Mouse (Mus musculus) liver, embryonic 12.5 days (tissue): ENCODE measurements at regions not wholly inside any gene's neighbourhood (a gene's known extent, or its start where the extent isn't known, plus 50 kb on each side); places are given as distances from the start of the nearest gene placed in this dataset.

Experiments
- ATAC-seq: fragments of 200-750 bp; cut with Nextera tagmentation; 2 replicates; pipeline ENCODE4 v1.8.0; 2017; ENCODE audit warnings: moderate number of reproducible peaks, mild to moderate bottlenecking, moderate library complexity
- H3K27ac ChIP-seq: fragments of 300-500 bp; sonication (generic); 2 replicates; pipeline ENCODE4 v1.5.1; 2016; ENCODE audit warnings: mild to moderate bottlenecking
- H3K27me3 ChIP-seq: fragments of 300-500 bp; sonication (generic); replicated peaks from 2 replicates; pipeline ENCODE4 v1.6.1; 2016; ENCODE audit warnings: mild to moderate bottlenecking, moderate library complexity
- H3K36me3 ChIP-seq: fragments of 300-500 bp; sonication (generic); 2 replicates; pipeline ENCODE4 v1.6.1; 2016; ENCODE audit warnings: mild to moderate bottlenecking, moderate library complexity
- H3K4me1 ChIP-seq: fragments of 300-500 bp; sonication (generic); 2 replicates; pipeline ENCODE4 v1.6.1; 2016
- H3K4me2 ChIP-seq: fragments of 300-500 bp; sonication (generic); 2 replicates; pipeline ENCODE4 v1.6.1; 2016; ENCODE audit warnings: mild to moderate bottlenecking, moderate library complexity
- H3K4me3 ChIP-seq: fragments of 300-500 bp; sonication (generic); 2 replicates; pipeline ENCODE4 v1.5.1; 2016; ENCODE audit warnings: mild to moderate bottlenecking, moderate library complexity
- H3K9ac ChIP-seq: fragments of 300-500 bp; sonication (generic); 2 replicates; pipeline ENCODE4 v1.6.1; 2016; ENCODE audit warnings: mild to moderate bottlenecking, moderate library complexity
- H3K9me3 ChIP-seq: fragments of 300-500 bp; sonication (generic); replicated peaks from 2 replicates; pipeline ENCODE4 v1.6.1; 2016; ENCODE audit warnings: mild to moderate bottlenecking, moderate library complexity
- WGBS: fragments of 180-500 bp; shearing (Covaris S2); methylation state at CpG from one replicate; pipeline ENCODE4 v1.1.7; 2016; ENCODE audit not compliant: insufficient replicate concordance; 5-methylcytosine and 5-hydroxymethylcytosine counted together

DNA sequence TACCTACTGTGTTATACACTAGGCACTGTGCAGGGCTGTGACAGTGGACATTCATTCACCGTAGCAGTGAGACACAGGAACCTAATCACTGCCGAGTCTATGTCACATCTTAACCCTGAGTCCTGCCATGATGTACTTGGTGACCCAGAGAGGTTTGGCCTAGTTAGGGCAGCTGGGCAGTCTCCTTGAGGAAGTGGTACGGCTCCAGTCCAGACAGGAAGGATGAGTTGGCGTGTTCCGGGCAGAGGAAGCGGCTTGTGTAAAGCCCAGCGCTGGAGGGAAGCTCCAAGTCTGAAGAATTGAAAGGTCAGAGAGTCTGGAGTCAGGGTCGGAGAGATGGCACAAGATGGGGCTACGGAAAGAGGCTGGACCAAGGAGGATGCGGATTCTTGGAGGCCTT is 99.4 kb upstream of the Smim15 start:
- Histone ChIP-seq H3K9ac (no peak overlapping the region), H3K27ac (no peak overlapping the region), H3K27me3 (no peaks in the 10 kb centered on the region), H3K9me3 (no peaks in the 10 kb centered on the region), H3K4me1 (no peaks in the 10 kb centered on the region), H3K4me2 (no peak overlapping the region), H3K36me3 (no peaks in the 10 kb centered on the region), H3K4me3 (no peak overlapping the region)
- 37% methylated on average over 10 of the region's 10 CpGs for WGBS
- ATAC-seq: no peak

GRCm38 (mm10) chr13:107942979-107943378 is 101.3 kb upstream of the Smim15 start:
- H3K9me3 ChIP-seq: no peaks in the 10 kb centered on the region
- H3K27me3 ChIP-seq: no peaks in the 10 kb centered on the region
- no peak overlapping the region for H3K27ac ChIP-seq
- WGBS: 82% methylated on average over 4 of the region's 4 CpGs
- ATAC-seq: no peak
- H3K36me3 ChIP-seq: no peaks in the 10 kb centered on the region
- H3K4me1 ChIP-seq: no peaks in the 10 kb centered on the region
- no peak overlapping the region for H3K4me3 ChIP-seq
- no peak overlapping the region for H3K4me2 ChIP-seq
- H3K9ac ChIP-seq: no peak overlapping the region

DNA sequence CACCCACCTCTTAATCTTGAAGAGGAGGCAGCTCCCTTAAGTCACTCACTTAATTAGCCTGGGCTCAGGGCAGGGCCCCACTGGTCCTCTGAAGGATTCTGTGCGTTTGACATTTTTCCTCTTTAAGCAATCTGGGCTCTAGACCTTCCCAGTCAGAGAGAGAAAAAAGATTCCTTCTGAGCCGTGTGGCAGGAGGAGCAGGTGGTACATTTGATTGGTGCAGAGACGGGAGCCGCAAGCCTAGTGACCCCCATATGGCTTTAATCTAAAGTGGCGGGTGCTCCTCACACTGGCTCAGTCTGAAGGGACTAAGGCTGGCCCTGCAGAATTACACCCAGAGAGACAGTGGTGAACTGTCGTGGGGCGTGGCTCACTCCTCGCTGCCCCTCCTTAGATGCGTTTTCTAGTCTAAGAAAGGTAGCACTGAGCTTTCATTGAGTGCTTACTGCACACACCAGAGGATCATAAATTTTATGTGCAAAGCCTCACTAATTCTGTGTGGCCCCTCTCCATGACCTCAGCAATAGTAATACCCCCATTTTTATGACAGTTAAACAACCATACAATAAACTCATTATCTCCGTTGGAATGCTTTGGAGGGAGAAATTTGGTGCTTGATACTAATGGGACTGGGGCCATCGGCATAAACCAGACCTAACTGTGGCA is 101.8 kb upstream of the Smim15 start:
- ATAC-seq: no peak
- H3K27ac ChIP-seq: no peak overlapping the region
- 0 out of 2 replicates have a peak, but pooled peaks cover 3% of the 10 kb centered on the region for H3K27me3 ChIP-seq
- H3K4me3 ChIP-seq: no peak overlapping the region
- H3K4me2 ChIP-seq: no peak overlapping the region
- H3K4me1 ChIP-seq: no peaks in the 10 kb centered on the region
- WGBS: 67% methylated on average over 11 of the region's 11 CpGs
- H3K9ac ChIP-seq: no peak overlapping the region
- no peaks in the 10 kb centered on the region for H3K9me3 ChIP-seq
- H3K36me3 ChIP-seq: no peaks in the 10 kb centered on the region

GRCm38 (mm10) chr13:107939916-107940646 is 104.2 kb upstream of the Smim15 start:
- H3K4me2 ChIP-seq: no peak overlapping the region
- no peaks in the 10 kb centered on the region for H3K9me3 ChIP-seq
- WGBS: 63% methylated on average over 15 of the region's 15 CpGs
- H3K36me3 ChIP-seq: no peaks in the 10 kb centered on the region
- H3K9ac ChIP-seq: no peak overlapping the region
- H3K4me3 ChIP-seq: no peak overlapping the region
- no peak for ATAC-seq
- 0 out of 2 replicates have a peak, but pooled peaks cover 3% of the 10 kb centered on the region for H3K27me3 ChIP-seq
- H3K27ac ChIP-seq: no peak overlapping the region
- H3K4me1 ChIP-seq: no peaks in the 10 kb centered on the region

DNA sequence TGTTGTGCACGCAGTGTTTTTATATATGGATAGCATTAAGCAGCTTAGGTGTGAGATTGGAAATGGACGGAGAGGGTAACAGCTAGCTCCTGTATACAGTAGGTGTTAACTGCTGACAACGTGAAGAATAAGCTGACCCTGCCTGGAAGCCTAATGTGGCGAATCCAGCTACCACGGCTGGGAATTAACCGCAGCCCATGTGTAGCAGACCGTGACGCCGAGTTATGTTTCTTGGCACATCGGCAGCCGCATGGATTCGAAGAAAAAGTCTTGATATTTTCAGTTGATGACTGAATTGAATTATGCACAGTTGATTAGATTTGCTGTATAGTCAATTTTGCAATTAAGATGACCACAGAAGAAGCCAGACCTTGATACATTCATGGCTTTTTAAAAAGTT is 108.6 kb upstream of the Smim15 start:
- WGBS: 80% methylated on average over 12 of the region's 12 CpGs
- no peak overlapping the region for H3K4me3 ChIP-seq
- no peak overlapping the region for H3K9ac ChIP-seq
- ATAC-seq: no peak
- H3K4me1 ChIP-seq: peaks cover 16% of the 10 kb centered on the region
- no peak overlapping the region for H3K4me2 ChIP-seq
- no peaks in the 10 kb centered on the region for H3K36me3 ChIP-seq
- 0 out of 2 replicates have a peak, but pooled peaks cover 3% of the 10 kb centered on the region for H3K27me3 ChIP-seq
- H3K27ac ChIP-seq: no peak overlapping the region
- no peaks in the 10 kb centered on the region for H3K9me3 ChIP-seq

DNA sequence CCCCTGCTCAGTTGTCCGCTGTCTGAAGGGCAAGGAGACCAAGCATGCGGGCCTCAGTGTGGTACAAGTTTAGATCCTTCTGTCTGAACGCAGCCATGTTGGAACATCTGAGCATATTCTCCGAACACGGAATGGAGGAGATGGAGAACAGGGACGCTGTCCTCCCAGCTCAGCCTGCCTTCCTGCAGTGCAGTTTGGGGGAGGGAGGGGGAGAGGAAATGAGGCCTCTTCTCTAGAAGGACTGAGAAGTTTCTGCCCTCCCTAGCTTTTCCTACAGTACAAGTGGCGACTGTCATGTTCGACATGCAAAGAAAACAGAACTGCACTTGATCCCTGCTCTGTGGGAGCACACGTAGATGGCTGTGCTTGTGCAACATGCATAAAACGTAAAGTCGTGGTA is 109.6 kb upstream of the Smim15 start:
- no peaks in the 10 kb centered on the region for H3K36me3 ChIP-seq
- H3K4me1 ChIP-seq: peaks cover 16% of the 10 kb centered on the region
- H3K9me3 ChIP-seq: no peaks in the 10 kb centered on the region
- peak overlapping the region; percentile 42 for H3K4me2 ChIP-seq
- no peak overlapping the region for H3K27ac ChIP-seq
- no peak overlapping the region; the same call in 1 of the 2 replicates for H3K4me3 ChIP-seq
- no peak overlapping the region for H3K9ac ChIP-seq
- 19% methylated on average over 11 of the region's 11 CpGs for WGBS
- H3K27me3 ChIP-seq: 0 out of 2 replicates have a peak, but pooled peaks cover 3% of the 10 kb centered on the region
- no peak for ATAC-seq

- H3K27ac ChIP-seq: no peak overlapping the region
- no peaks in the 10 kb centered on the region for H3K9me3 ChIP-seq
- H3K4me3 ChIP-seq: no peak overlapping the region; the same call in 1 of the 2 replicates
Observed at GRCm38 (mm10) chr13:107933598-107934571, 110.4 kb upstream of the Smim15 start.

DNA sequence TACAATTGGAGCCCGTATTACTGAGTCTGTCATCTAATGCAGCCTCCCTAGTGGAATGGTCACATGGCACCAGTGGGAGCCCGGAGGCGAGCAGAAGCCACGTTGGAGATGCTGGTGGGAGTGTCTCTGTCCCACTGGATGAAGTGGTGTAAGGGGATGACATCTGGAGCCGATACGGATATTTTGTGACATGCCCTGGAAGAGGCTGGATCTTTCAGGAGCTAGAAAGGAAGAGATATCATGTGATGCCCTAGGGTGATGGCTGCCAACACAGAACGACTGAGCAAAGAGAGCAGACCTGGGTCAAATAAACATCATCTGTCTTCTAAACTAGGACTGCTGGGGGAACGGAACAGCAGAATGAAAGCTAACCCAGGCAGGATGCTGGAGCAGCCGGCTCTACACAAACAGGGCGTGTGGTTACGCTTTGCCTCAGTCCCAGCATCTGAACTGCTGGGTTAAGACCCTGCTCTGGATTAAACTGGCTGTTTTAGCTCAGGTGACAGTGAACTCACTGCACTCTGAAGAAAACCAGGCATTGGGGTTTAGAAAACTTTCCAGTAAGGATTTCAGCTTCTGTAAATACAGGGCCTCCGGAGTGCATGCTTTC is 111.7 kb upstream of the Smim15 start:
- Histone ChIP-seq H3K4me3 (no peak overlapping the region), H3K4me1 (peaks cover 16% of the 10 kb centered on the region), H3K9ac (no peak overlapping the region), H3K4me2 (no peak overlapping the region), H3K9me3 (no peaks in the 10 kb centered on the region), H3K36me3 (no peaks in the 10 kb centered on the region), H3K27me3 (no peaks in the 10 kb centered on the region), H3K27ac (no peak overlapping the region)
- no peak for ATAC-seq
- 73% methylated on average over 12 of the region's 12 CpGs for WGBS

More at GRCm38 (mm10) chr13:107933598-107934571, 110.4 kb upstream of the Smim15 start:
- WGBS: 27% methylated on average over 17 of the region's 17 CpGs
- ATAC-seq: peak; percentile 35; the same call in 1 of the 2 replicates
- no peak overlapping the region; the same call in 1 of the 2 replicates for H3K9ac ChIP-seq
- peak overlapping the region; percentile 42 for H3K4me2 ChIP-seq
- H3K4me1 ChIP-seq: peaks cover 16% of the 10 kb centered on the region
- H3K27me3 ChIP-seq: 0 out of 2 replicates have a peak, but pooled peaks cover 3% of the 10 kb centered on the region
- no peaks in the 10 kb centered on the region for H3K36me3 ChIP-seq

DNA sequence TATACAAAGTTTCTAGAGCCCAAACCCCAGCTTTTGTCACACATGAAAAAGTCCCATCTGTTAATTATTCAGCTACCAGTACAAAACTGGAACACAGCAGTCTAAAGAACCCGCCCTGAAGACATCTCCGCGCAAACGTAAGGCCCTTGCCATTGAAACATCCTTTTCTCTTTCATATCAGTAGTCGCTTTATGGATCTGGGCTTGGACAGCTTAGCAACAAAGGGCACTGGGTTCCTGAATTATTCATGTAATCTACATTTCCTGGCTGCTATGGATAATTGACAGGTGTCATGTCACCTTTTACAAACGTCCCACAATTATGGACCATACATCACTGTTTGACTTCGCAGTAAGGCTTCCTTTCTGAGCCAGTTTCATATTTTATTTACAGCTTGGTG is 113.0 kb upstream of the Smim15 start:
- WGBS: 80% methylated on average over 7 of the region's 7 CpGs
- no peak overlapping the region for H3K4me2 ChIP-seq
- H3K9ac ChIP-seq: no peak overlapping the region
- H3K4me3 ChIP-seq: no peak overlapping the region
- H3K27me3 ChIP-seq: no peaks in the 10 kb centered on the region
- no peaks in the 10 kb centered on the region for H3K36me3 ChIP-seq
- H3K27ac ChIP-seq: no peak overlapping the region
- H3K9me3 ChIP-seq: no peaks in the 10 kb centered on the region
- ATAC-seq: no peak
- H3K4me1 ChIP-seq: peaks cover 16% of the 10 kb centered on the region

DNA sequence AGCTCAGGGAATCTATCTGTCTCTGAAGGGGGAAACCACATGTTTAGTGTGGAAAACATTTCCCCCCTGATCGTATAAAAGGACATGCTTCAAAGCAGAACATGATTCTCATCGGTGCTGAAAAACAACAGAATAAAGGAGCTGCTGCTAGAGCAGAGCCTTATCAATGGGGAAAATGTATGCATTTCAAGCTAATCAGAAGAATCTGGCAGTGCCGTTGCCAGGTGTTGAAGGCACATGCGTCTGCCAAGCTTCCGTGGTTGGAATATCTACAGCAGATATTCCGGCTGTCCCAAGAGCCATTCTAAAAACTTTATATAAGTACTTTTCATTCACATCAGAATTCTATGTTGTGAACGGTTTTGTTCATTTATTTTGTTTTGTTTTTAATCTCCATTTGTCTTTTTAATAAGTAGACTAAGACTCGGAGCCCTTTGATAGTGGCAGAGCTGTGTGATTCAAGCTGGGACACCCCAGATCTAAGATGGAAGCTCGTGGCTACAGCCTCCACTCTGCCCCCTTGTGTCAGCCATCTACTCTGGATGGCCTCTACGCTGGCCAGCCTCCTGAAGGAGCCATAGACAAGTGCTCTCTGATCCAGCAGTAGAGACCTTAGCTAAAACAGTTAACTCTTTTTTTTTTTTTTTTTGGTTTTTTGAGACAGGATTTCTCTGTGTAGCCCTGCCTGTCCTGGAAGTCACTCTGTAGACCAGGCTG is 116.6 kb upstream of the Smim15 start:
- Histone ChIP-seq H3K27ac (no peak overlapping the region), H3K4me3 (no peak overlapping the region), H3K4me1 (no peaks in the 10 kb centered on the region), H3K36me3 (no peaks in the 10 kb centered on the region), H3K27me3 (no peaks in the 10 kb centered on the region), H3K4me2 (no peak overlapping the region), H3K9me3 (no peaks in the 10 kb centered on the region), H3K9ac (no peak overlapping the region)
- WGBS: 63% methylated on average over 10 of the region's 10 CpGs
- ATAC-seq: no peak

DNA sequence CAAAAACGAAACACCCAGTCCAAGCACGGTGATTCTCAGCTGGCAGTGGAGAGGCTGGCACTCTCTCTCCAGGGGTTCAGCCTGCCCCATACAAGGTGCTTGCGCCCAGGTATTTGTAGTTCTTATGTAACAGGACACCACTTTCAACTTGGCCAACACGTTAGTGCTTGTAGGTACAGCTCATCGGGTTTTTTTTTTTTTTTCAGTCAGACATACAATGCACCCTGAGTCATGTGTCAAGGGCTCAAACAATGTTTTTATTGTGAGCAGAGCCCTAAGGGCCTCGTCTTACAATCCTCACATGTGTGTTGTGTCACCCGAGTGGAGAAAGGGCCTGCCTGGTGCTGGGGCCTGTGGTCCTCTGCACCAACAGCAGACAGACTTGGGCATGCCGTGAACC is 118.8 kb upstream of the Smim15 start:
- Histone ChIP-seq H3K9me3 (no peaks in the 10 kb centered on the region), H3K36me3 (no peaks in the 10 kb centered on the region), H3K27ac (no peak overlapping the region), H3K4me2 (no peak overlapping the region), H3K9ac (no peak overlapping the region), H3K27me3 (peaks cover 6% of the 10 kb centered on the region; the same call in 1 of the 2 replicates), H3K4me1 (no peaks in the 10 kb centered on the region), H3K4me3 (no peak overlapping the region)
- ATAC-seq: no peak
- 67% methylated on average over 8 of the region's 8 CpGs for WGBS
